Mouse (Mus musculus): ENCODE results near the gene Atp2b4. TPM values are rescaled to one million over a fixed set of nuclear protein-coding genes. Genes with fewer than 3 reads are reported as not detected.
A peak's percentile ranks its signal among the peaks of the same experiment; 100 is the strongest.
"Not testable (repeated sequence)": the region's sequence is repeated elsewhere in the genome, so short reads cannot be mapped to it uniquely, and the experiment has no call there.

The Atp2b4 gene
- polyA plus RNA-seq, 1 experiment from 2014 or later = 15.6 TPM

GRCm38 (mm10) chr1:133665713-133666112, 135.1 kb downstream of the Atp2b4 start:
- not testable (repeated sequence) for H3K9ac ChIP-seq (replicated peaks; ENCODE audit: low read length); H3K36me3 ChIP-seq (ENCODE audit: control insufficient read depth, insufficient read depth, low read length); H3K9me3 ChIP-seq (ENCODE audit: control insufficient read depth, low read length); H3K27ac ChIP-seq (replicated peaks; ENCODE audit: low read depth, low read length); ATAC-seq (ENCODE audit: low FRiP score, low TSS enrichment); H3K4me1 ChIP-seq (ENCODE audit: control insufficient read depth, insufficient read depth, low read length); H3K4me2 ChIP-seq (ENCODE audit: low read length); DNase-seq; H3K4me3 ChIP-seq (replicated peaks; ENCODE audit: low read depth, low read length); H3K27me3 ChIP-seq (ENCODE audit: control insufficient read depth, insufficient read depth, low read length)
- WGBS = 84% methylated on average over 7 of the region's 8 CpGs

- DNase-seq (no peak), ATAC-seq (ENCODE audit: low FRiP score, low TSS enrichment) (no peak)
- no peak overlapping the region for H3K27ac ChIP-seq (replicated peaks; ENCODE audit: low read depth, low read length)
- H3K36me3 ChIP-seq (ENCODE audit: control insufficient read depth, insufficient read depth, low read length) = no peaks in the 10 kb centered on the region
- H3K4me2 ChIP-seq (ENCODE audit: low read length) = no peak overlapping the region
- no peak overlapping the region for H3K9ac ChIP-seq (replicated peaks; ENCODE audit: low read length)
- H3K9me3 ChIP-seq (ENCODE audit: control insufficient read depth, low read length) = no peaks in the 10 kb centered on the region
- H3K27me3 ChIP-seq (ENCODE audit: control insufficient read depth, insufficient read depth, low read length) = no peaks in the 10 kb centered on the region
- 54% methylated on average over 11 of the region's 11 CpGs for WGBS
- no peak overlapping the region for H3K4me3 ChIP-seq (replicated peaks; ENCODE audit: low read depth, low read length)
- peaks cover 10% of the 10 kb centered on the region for H3K4me1 ChIP-seq (ENCODE audit: control insufficient read depth, insufficient read depth, low read length)
Measured at GRCm38 (mm10) chr1:133664203-133664970, 136.5 kb downstream of the Atp2b4 start.

- no peak overlapping the region for H3K27ac ChIP-seq (replicated peaks; ENCODE audit: low read depth, low read length)
- 84% methylated on average over 4 of the region's 4 CpGs for WGBS
- peaks cover 7% of the 10 kb centered on the region; the same call in 1 of the 2 replicates for H3K36me3 ChIP-seq (ENCODE audit: control insufficient read depth, insufficient read depth, low read length)
- no peak for ATAC-seq (ENCODE audit: low FRiP score, low TSS enrichment)
- H3K4me3 ChIP-seq (replicated peaks; ENCODE audit: low read depth, low read length) = no peak overlapping the region
- H3K4me1 ChIP-seq (ENCODE audit: control insufficient read depth, insufficient read depth, low read length) = peaks cover 16% of the 10 kb centered on the region
- H3K9me3 ChIP-seq (ENCODE audit: control insufficient read depth, low read length) = no peaks in the 10 kb centered on the region
- no peak overlapping the region for H3K9ac ChIP-seq (replicated peaks; ENCODE audit: low read length)
- H3K27me3 ChIP-seq (ENCODE audit: control insufficient read depth, insufficient read depth, low read length) = no peaks in the 10 kb centered on the region
- no peak for DNase-seq
- no peak overlapping the region for H3K4me2 ChIP-seq (ENCODE audit: low read length)
Measured at GRCm38 (mm10) chr1:133663427-133663826, 137.4 kb downstream of the Atp2b4 start.

GRCm38 (mm10) chr1:133662941-133663340, 137.9 kb downstream of the Atp2b4 start:
- WGBS = 96% methylated on average over 7 of the region's 7 CpGs
- Histone ChIP-seq H3K36me3 (ENCODE audit: control insufficient read depth, insufficient read depth, low read length) (peaks cover 12% of the 10 kb centered on the region; the same call in 1 of the 2 replicates), H3K4me1 (ENCODE audit: control insufficient read depth, insufficient read depth, low read length) (peaks cover 21% of the 10 kb centered on the region), H3K9ac (replicated peaks; ENCODE audit: low read length) (no peak overlapping the region), H3K9me3 (ENCODE audit: control insufficient read depth, low read length) (no peaks in the 10 kb centered on the region), H3K4me3 (replicated peaks; ENCODE audit: low read depth, low read length) (no peak overlapping the region), H3K27ac (replicated peaks; ENCODE audit: low read depth, low read length) (no peak overlapping the region), H3K4me2 (ENCODE audit: low read length) (no peak overlapping the region), H3K27me3 (ENCODE audit: control insufficient read depth, insufficient read depth, low read length) (no peaks in the 10 kb centered on the region)
- DNase-seq (no peak), ATAC-seq (ENCODE audit: low FRiP score, low TSS enrichment) (no peak)

- Histone ChIP-seq H3K27me3 (ENCODE audit: control insufficient read depth, insufficient read depth, low read length) (no peaks in the 10 kb centered on the region), H3K9ac (replicated peaks; ENCODE audit: low read length) (peak within 1 kb of the TSS; percentile 78), H3K36me3 (ENCODE audit: control insufficient read depth, insufficient read depth, low read length) (peaks cover 26% of the 10 kb centered on the region), H3K4me2 (ENCODE audit: low read length) (peak within 1 kb of the TSS; percentile 63), H3K9me3 (ENCODE audit: control insufficient read depth, low read length) (no peaks in the 10 kb centered on the region), H3K4me3 (replicated peaks; ENCODE audit: low read depth, low read length) (peak within 1 kb of the TSS; percentile 78), H3K4me1 (ENCODE audit: control insufficient read depth, insufficient read depth, low read length) (peaks cover 33% of the 10 kb centered on the region), H3K27ac (replicated peaks; ENCODE audit: low read depth, low read length) (peak within 1 kb of the TSS; percentile 92)
- WGBS = 3% methylated on average over 26 of the region's 26 CpGs
- DNase-seq (peak; percentile 99), ATAC-seq (ENCODE audit: low FRiP score, low TSS enrichment) (peak; percentile 99)
Measured at GRCm38 (mm10) chr1:133661203-133661933, 139.5 kb downstream of the Atp2b4 start, which contains the start of gene Gm38394. TSS of gene Gm38394 (minus strand) at chr1:133661318.

- Histone ChIP-seq H3K9ac (replicated peaks; ENCODE audit: low read length) (peak within 1 kb of the TSS; percentile 78), H3K27ac (replicated peaks; ENCODE audit: low read depth, low read length) (peak within 1 kb of the TSS; percentile 92), H3K27me3 (ENCODE audit: control insufficient read depth, insufficient read depth, low read length) (no peaks in the 10 kb centered on the region), H3K4me2 (ENCODE audit: low read length) (peak within 1 kb of the TSS; percentile 63), H3K4me3 (replicated peaks; ENCODE audit: low read depth, low read length) (peak within 1 kb of the TSS; percentile 78), H3K4me1 (ENCODE audit: control insufficient read depth, insufficient read depth, low read length) (peaks cover 33% of the 10 kb centered on the region), H3K9me3 (ENCODE audit: control insufficient read depth, low read length) (no peaks in the 10 kb centered on the region), H3K36me3 (ENCODE audit: control insufficient read depth, insufficient read depth, low read length) (peaks cover 26% of the 10 kb centered on the region)
- DNase-seq (peak; percentile 83), ATAC-seq (ENCODE audit: low FRiP score, low TSS enrichment) (peak; percentile 86)
- under 1% methylated on average over 37 of the region's 41 CpGs for WGBS
Measured at GRCm38 (mm10) chr1:133660466-133661202, 140.2 kb downstream of the Atp2b4 start, which contains the start of gene Zbed6. TSS of gene Zbed6 (minus strand) at chr1:133660885.

- Histone ChIP-seq H3K9ac (replicated peaks; ENCODE audit: low read length) (no peak overlapping the region), H3K9me3 (ENCODE audit: control insufficient read depth, low read length) (no peaks in the 10 kb centered on the region), H3K4me1 (ENCODE audit: control insufficient read depth, insufficient read depth, low read length) (peaks cover 36% of the 10 kb centered on the region), H3K4me3 (replicated peaks; ENCODE audit: low read depth, low read length) (no peak overlapping the region), H3K27me3 (ENCODE audit: control insufficient read depth, insufficient read depth, low read length) (no peaks in the 10 kb centered on the region), H3K27ac (replicated peaks; ENCODE audit: low read depth, low read length) (no peak overlapping the region), H3K4me2 (ENCODE audit: low read length) (no peak overlapping the region), H3K36me3 (ENCODE audit: control insufficient read depth, insufficient read depth, low read length) (peaks cover 31% of the 10 kb centered on the region)
- DNase-seq = no peak
- 90% methylated on average over 3 of the region's 3 CpGs for WGBS
- no peak for ATAC-seq (ENCODE audit: low FRiP score, low TSS enrichment)
Measured at GRCm38 (mm10) chr1:133658878-133659277, 142.0 kb downstream of the Atp2b4 start.

GRCm38 (mm10) chr1:133656811-133657210, 144.0 kb downstream of the Atp2b4 start:
- Histone ChIP-seq H3K4me2 (ENCODE audit: low read length) (no peak overlapping the region), H3K9ac (replicated peaks; ENCODE audit: low read length) (no peak overlapping the region), H3K4me1 (ENCODE audit: control insufficient read depth, insufficient read depth, low read length) (peaks cover 36% of the 10 kb centered on the region), H3K9me3 (ENCODE audit: control insufficient read depth, low read length) (no peaks in the 10 kb centered on the region), H3K4me3 (replicated peaks; ENCODE audit: low read depth, low read length) (no peak overlapping the region), H3K27ac (replicated peaks; ENCODE audit: low read depth, low read length) (no peak overlapping the region), H3K36me3 (ENCODE audit: control insufficient read depth, insufficient read depth, low read length) (peaks cover 31% of the 10 kb centered on the region), H3K27me3 (ENCODE audit: control insufficient read depth, insufficient read depth, low read length) (no peaks in the 10 kb centered on the region)
- ATAC-seq (ENCODE audit: low FRiP score, low TSS enrichment) = no peak
- WGBS = 87% methylated on average over 5 of the region's 5 CpGs
- DNase-seq = no peak
